Mouse (Mus musculus) ES-E14 (cell line): ENCODE data around the gene Hspb7. TPM values are rescaled to one million over a fixed set of nuclear protein-coding genes. Genes with fewer than 3 reads are reported as not detected.

Experiments
- DNase-seq: peaks from one replicate; pipeline ENCODE4 v3.0.0-alpha.2; 2013; ENCODE audit warnings: low read depth, low spot score
- H3K27ac ChIP-seq: 2 replicates; pipeline ENCODE4 v1.5.1; 2012; ENCODE audit warnings: low read depth, mild to moderate bottlenecking, low read length, moderate library complexity, mixed read lengths; ENCODE audit not compliant: poor library complexity, insufficient read depth, severe bottlenecking
- H3K36me3 ChIP-seq: 2 replicates; pipeline ENCODE4 v1.6.1; 2012; ENCODE audit warnings: mild to moderate bottlenecking, low read length, moderate library complexity, mixed read lengths; ENCODE audit not compliant: control insufficient read depth, poor library complexity, insufficient read depth, severe bottlenecking
- H3K4me1 ChIP-seq, 2 experiments: fragments of 150-350 bp in 1 of 2; sonication (generic) in 1 of 2; 2 replicates each; pipeline ENCODE4 v1.6.1; 2012; ENCODE audit warnings: low read length in 2 of 2, mild to moderate bottlenecking in 1 of 2, mixed read lengths in 1 of 2; ENCODE audit not compliant: control insufficient read depth in 2 of 2, insufficient read depth in 2 of 2, poor library complexity in 1 of 2
- H3K4me3 ChIP-seq, 2 experiments: fragments of 150-350 bp in 1 of 2; sonication (generic) in 1 of 2; 2 replicates each; pipeline ENCODE4 v1.5.1; 2012; ENCODE audit warnings: low read length in 2 of 2, low read depth in 1 of 2, mild to moderate bottlenecking in 1 of 2, mixed read lengths in 1 of 2; ENCODE audit not compliant: insufficient read depth in 1 of 2, poor library complexity in 1 of 2, severe bottlenecking in 1 of 2
- H3K9ac ChIP-seq: 2 replicates; pipeline ENCODE4 v1.6.1; 2012; ENCODE audit warnings: low read depth, mild to moderate bottlenecking, low read length, mixed read lengths; ENCODE audit not compliant: poor library complexity, insufficient read depth, severe bottlenecking
- H3K9me3 ChIP-seq: fragments of 150-350 bp; sonication (generic); 2 replicates; pipeline ENCODE4 v1.6.1; 2012; ENCODE audit warnings: low read depth, mild to moderate bottlenecking, low read length; ENCODE audit not compliant: control insufficient read depth, insufficient read depth
- CHD2 ChIP-seq: IDR thresholded peaks from 2 replicates; pipeline ENCODE4 v1.6.1; 2014; ENCODE audit warnings: mild to moderate bottlenecking, low read depth, low read length, inconsistent platforms
- HCFC1 ChIP-seq: IDR thresholded peaks from 2 replicates; pipeline ENCODE4 v1.6.1; 2012; ENCODE audit warnings: low read length, inconsistent platforms, borderline replicate concordance; ENCODE audit not compliant: insufficient read depth
- MAFK ChIP-seq: IDR thresholded peaks from 2 replicates; pipeline ENCODE4 v1.6.1; 2014; ENCODE audit warnings: mild to moderate bottlenecking, low read depth, low read length, inconsistent platforms; ENCODE audit not compliant: insufficient read depth
- ZC3H11A ChIP-seq: IDR thresholded peaks from 2 replicates; pipeline ENCODE4 v1.6.1; 2012; ENCODE audit warnings: low read depth, mild to moderate bottlenecking, inconsistent platforms, low read length, borderline replicate concordance
- ZNF384 ChIP-seq: IDR thresholded peaks from 2 replicates; pipeline ENCODE4 v1.6.1; 2012; ENCODE audit warnings: low read depth, low read length, inconsistent platforms
- in situ Hi-C, 2 experiments: fragments of 600-800 bp; cut with MboI; formaldehyde crosslinking; loops; one replicate each; pipeline ENCODE4 v1.15.1; 2025; ENCODE audit warnings: low sequenced_read_pairs in 2 of 2, inconsistent platforms in 1 of 2; ENCODE audit not compliant: unreplicated experiment in 2 of 2
- total RNA-seq: library from RNA; depleted of rRNA; stranded (reverse); fragments of 300-350 nt; gene quantifications from 2 replicates; pipeline ENCODE4 v1.2.3, GENCODE M21; 2012

Gene Hspb7
- total RNA-seq, 1 experiment: not detected

DNA sequence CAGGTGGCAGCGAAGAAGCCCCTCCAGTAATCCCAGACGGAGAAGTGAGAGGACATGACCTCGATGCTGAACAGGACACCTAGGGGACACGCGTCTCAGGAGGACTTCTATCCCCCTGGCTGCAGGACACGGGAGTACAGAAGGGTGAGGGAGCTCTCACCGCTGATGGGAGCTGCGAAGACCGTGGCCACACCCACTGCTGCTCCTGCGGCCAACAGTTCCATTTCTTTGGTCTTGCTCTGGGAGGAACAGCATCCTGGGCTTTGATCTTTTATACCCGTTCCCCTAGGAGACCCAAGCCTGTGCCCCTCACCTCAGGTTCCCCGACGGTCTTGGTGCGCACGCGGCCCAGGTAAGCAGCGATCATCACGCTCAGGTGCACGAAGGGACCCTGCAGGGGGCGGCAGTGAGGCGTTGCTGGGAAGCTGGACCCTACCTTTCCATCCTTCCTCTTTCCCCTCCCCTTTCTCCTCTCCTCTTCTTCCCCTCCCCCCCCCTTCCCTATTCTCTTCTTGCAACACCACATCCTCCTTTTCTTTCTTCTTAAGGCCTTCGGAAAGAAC lies 9.1 kb upstream of the Hspb7 start:
- DNase-seq: no peak
- 0 out of 4 replicates have a peak overlapping the region, but pooled peaks of 1 of the 2 experiments have one; percentile 34 for H3K4me3 ChIP-seq
- TF ChIP-seq HCFC1: no peak
- no peak for TF ChIP-seq ZNF384
- no peak for TF ChIP-seq MAFK
- no peak; the same call in 1 of the 2 replicates for TF ChIP-seq ZC3H11A
- no peak for TF ChIP-seq CHD2
- H3K4me1 ChIP-seq: peaks cover 0 to 2% of the 10 kb centered on the region in 2 experiments; a peak in 1 of 4 replicates
- in situ Hi-C loops: no loop called here
- H3K9me3 ChIP-seq: no peaks in the 10 kb centered on the region
- H3K27ac ChIP-seq: no peak overlapping the region
- H3K9ac ChIP-seq: no peak overlapping the region
- H3K36me3 ChIP-seq: no peaks in the 10 kb centered on the region

DNA sequence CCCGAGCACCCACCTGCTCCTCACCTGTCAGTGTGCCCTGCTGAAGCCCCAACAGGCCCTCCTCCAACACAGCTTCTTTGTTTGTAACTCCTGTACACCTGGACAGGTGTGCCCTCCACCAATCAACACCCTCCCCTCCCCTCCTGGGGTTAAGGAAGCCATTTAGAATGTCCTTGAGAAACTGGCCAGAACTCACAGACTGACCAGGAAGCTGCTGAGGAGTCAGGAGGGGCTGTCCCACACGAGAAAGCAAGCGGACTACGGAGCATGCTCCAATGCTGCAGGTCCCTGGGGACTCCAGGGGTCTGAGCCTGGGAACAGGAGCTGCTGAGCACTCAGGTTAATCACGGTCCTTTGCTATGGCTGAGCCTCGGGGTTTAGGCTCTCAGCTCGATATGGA lies 4.7 kb upstream of the Hspb7 start, which contains the start of gene Clcnkb:
TSS of gene Clcnkb (minus strand) at position 91 of the 400 bp plus-strand sequence.
- Histone ChIP-seq H3K9ac (no peak within 1 kb of the TSS), H3K27ac (no peak within 1 kb of the TSS), H3K9me3 (no peaks in the 10 kb centered on the region), H3K4me1 (peaks cover 0 to 11% of the 10 kb centered on the region in 2 experiments; a peak in 2 of 4 replicates), H3K4me3 (no peak within 1 kb of the TSS), H3K36me3 (no peaks in the 10 kb centered on the region)
- in situ Hi-C loops: no loop called here
- TF ChIP-seq CHD2 (no peak), HCFC1 (no peak), ZC3H11A (no peak), ZNF384 (no peak), MAFK (no peak)
- no peak for DNase-seq

DNA sequence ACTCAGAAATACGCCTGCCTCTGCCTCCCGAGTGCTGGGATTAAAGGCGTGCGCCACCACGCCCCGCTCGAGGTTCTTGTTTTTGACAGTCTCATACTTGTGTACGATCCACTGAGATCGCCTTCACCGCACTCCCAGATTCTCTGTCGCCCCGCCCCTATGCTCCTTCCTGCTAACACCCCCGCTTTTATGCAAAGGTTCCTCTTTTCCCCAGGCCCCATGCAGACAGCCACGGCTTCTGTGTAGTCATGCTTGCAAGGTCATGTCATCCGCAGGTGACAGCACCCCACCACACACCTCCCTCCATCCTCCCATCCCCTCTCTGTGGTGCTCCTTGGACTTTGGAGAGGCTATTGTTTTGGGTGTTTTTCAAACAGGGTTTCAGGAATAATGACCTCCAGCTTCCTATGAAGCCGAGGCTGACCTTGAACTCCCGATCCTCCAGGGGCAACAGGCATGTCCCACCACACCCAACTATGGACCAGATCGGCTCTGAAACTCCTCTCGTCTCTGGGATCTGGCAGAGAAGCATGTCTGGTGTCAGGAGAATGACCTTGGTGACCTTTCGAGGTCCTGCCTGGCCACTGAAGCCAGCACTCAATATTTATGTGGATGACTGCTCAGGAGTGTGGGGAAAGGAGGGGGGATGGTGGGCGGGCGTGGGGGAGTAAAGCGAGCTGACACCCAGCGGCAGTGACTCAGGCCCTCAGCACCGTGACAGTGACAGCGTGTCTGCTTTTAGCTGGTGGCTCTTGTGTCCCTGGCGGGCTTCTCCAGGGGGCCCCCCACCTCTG lies 984 bp upstream of the Hspb7 start:
- no peak overlapping the region for H3K4me3 ChIP-seq
- no peak overlapping the region for H3K9ac ChIP-seq
- no peaks in the 10 kb centered on the region for H3K9me3 ChIP-seq
- H3K36me3 ChIP-seq: no peaks in the 10 kb centered on the region
- no peak overlapping the region for H3K27ac ChIP-seq
- DNase-seq: no peak
- H3K4me1 ChIP-seq: peaks cover 0 to 15% of the 10 kb centered on the region in 2 experiments; a peak in 2 of 4 replicates
- in situ Hi-C loops: no loop called here
- no peak for TF ChIP-seq HCFC1
- TF ChIP-seq CHD2: no peak

DNA sequence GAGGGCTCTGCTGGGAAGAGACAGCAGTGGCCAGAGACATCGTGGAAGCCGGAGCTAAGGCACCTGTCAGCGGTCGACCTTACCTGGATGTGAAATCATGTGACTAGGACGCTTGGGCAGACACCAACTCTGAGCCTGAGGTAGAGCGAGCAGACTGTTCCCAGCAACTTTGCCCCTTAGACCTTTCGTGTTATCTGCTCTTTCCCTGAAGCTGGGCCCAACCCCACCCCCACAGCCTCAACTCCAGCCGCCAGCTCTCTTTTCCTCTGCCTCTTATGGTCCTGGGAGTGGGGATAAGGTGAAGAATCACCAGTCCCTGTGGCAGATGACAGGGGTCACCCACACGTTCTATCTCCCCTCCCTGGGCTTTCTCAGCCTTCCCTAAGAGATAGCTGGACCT lies 307 bp downstream of the Hspb7 start:
- no peak overlapping the region for H3K9ac ChIP-seq
- H3K27ac ChIP-seq: no peak overlapping the region

More for the DNA sequence above, 307 bp downstream of the Hspb7 start:
- no peak for DNase-seq
- H3K4me3 ChIP-seq: no peak overlapping the region
- in situ Hi-C loops: no loop called here
- no peaks in the 10 kb centered on the region for H3K36me3 ChIP-seq
- H3K4me1 ChIP-seq: peaks cover 0 to 18% of the 10 kb centered on the region in 2 experiments; a peak in 2 of 4 replicates
- TF ChIP-seq ZNF384 (no peak), HCFC1 (no peak), CHD2 (no peak), ZC3H11A (no peak), MAFK (no peak)
- no peaks in the 10 kb centered on the region for H3K9me3 ChIP-seq
